Mouse (Mus musculus): ENCODE data around the gene Prlh. TPM values are rescaled to one million over a fixed set of nuclear protein-coding genes. Genes with fewer than 3 reads are reported as not detected.

Gene Prlh
- total and polyA plus RNA-seq, 2 experiments from 2014 or later = not detected

- H3K4me3 ChIP-seq (ENCODE audit: low read depth, low read length) = no peak overlapping the region
- H3K4me1 ChIP-seq (ENCODE audit: insufficient read depth) = peaks cover 4% of the 10 kb centered on the region; the same call in 1 of the 2 replicates
- H3K9me3 ChIP-seq (ENCODE audit: low read length) = no peaks in the 10 kb centered on the region
- H3K27me3 ChIP-seq (ENCODE audit: insufficient read depth, low read length) = 0 out of 2 replicates have a peak, but pooled peaks cover 7% of the 10 kb centered on the region
- no peak for DNase-seq
- peak; percentile 43; the same call in 1 of the 2 replicates for ATAC-seq
- H3K4me2 ChIP-seq (ENCODE audit: low read depth) = peak overlapping the region; percentile 44
- TF ChIP-seq CTCF (IDR thresholded peaks at IDR 0.05; ENCODE audit: low read depth) = no peak
- no peaks in the 10 kb centered on the region for H3K36me3 ChIP-seq (ENCODE audit: insufficient read depth)
- under 1% methylated on average over 23 of the region's 23 CpGs for WGBS
- H3K27ac ChIP-seq (ENCODE audit: low read depth, low read length) = no peak overlapping the region
- no peak overlapping the region for H3K9ac ChIP-seq
These were observed 24.9 kb upstream of the Prlh start for GRCm38 (mm10) chr1:90927929-90928574.

GRCm38 (mm10) chr1:90928575-90928934 is 24.4 kb upstream of the Prlh start:
- Histone ChIP-seq H3K4me2 (ENCODE audit: low read depth) (peak overlapping the region; percentile 44; the same call in 1 of the 2 replicates), H3K36me3 (ENCODE audit: insufficient read depth) (no peaks in the 10 kb centered on the region), H3K4me1 (ENCODE audit: insufficient read depth) (peaks cover 4% of the 10 kb centered on the region; the same call in 1 of the 2 replicates), H3K27ac (ENCODE audit: low read depth, low read length) (no peak overlapping the region), H3K27me3 (ENCODE audit: insufficient read depth, low read length) (0 out of 2 replicates have a peak, but pooled peaks cover 7% of the 10 kb centered on the region), H3K9me3 (ENCODE audit: low read length) (no peaks in the 10 kb centered on the region), H3K4me3 (ENCODE audit: low read depth, low read length) (no peak overlapping the region), H3K9ac (no peak overlapping the region)
- peak; percentile 92 for TF ChIP-seq CTCF (IDR thresholded peaks at IDR 0.05; ENCODE audit: low read depth)
- peak; percentile 76 for ATAC-seq
- WGBS = 5% methylated on average over 6 of the region's 6 CpGs
- DNase-seq = peak; percentile 91

- no peak overlapping the region for H3K9ac ChIP-seq
- 65% methylated on average over 5 of the region's 5 CpGs for WGBS
These were observed 19.9 kb upstream of the Prlh start for GRCm38 (mm10) chr1:90933001-90933400.

GRCm38 (mm10) chr1:90936990-90937389 is 15.9 kb upstream of the Prlh start:
- H3K9me3 ChIP-seq (ENCODE audit: low read length) = no peaks in the 10 kb centered on the region
- ATAC-seq (no peak), DNase-seq (no peak)
- H3K27ac ChIP-seq (ENCODE audit: low read depth, low read length) = no peak overlapping the region
- no peak for TF ChIP-seq CTCF (IDR thresholded peaks at IDR 0.05; ENCODE audit: low read depth)
- H3K4me1 ChIP-seq (ENCODE audit: insufficient read depth) = no peaks in the 10 kb centered on the region
- H3K4me3 ChIP-seq (ENCODE audit: low read depth, low read length) = no peak overlapping the region
- H3K4me2 ChIP-seq (ENCODE audit: low read depth) = no peak overlapping the region
- H3K27me3 ChIP-seq (ENCODE audit: insufficient read depth, low read length) = no peaks in the 10 kb centered on the region
- no peak overlapping the region for H3K9ac ChIP-seq
- H3K36me3 ChIP-seq (ENCODE audit: insufficient read depth) = no peaks in the 10 kb centered on the region
- 61% methylated on average over 9 of the region's 9 CpGs for WGBS

More at GRCm38 (mm10) chr1:90933001-90933400, 19.9 kb upstream of the Prlh start:
- Histone ChIP-seq H3K27ac (ENCODE audit: low read depth, low read length) (no peak overlapping the region), H3K27me3 (ENCODE audit: insufficient read depth, low read length) (no peaks in the 10 kb centered on the region), H3K4me3 (ENCODE audit: low read depth, low read length) (no peak overlapping the region), H3K9me3 (ENCODE audit: low read length) (no peaks in the 10 kb centered on the region), H3K4me2 (ENCODE audit: low read depth) (no peak overlapping the region), H3K36me3 (ENCODE audit: insufficient read depth) (no peaks in the 10 kb centered on the region), H3K4me1 (ENCODE audit: insufficient read depth) (peaks cover 2% of the 10 kb centered on the region; the same call in 1 of the 2 replicates)
- ATAC-seq (peak; percentile 76), DNase-seq (peak; percentile 48)
- TF ChIP-seq CTCF (IDR thresholded peaks at IDR 0.05; ENCODE audit: low read depth) = no peak

- Histone ChIP-seq H3K9me3 (ENCODE audit: low read length) (no peaks in the 10 kb centered on the region), H3K27ac (ENCODE audit: low read depth, low read length) (no peak overlapping the region), H3K36me3 (ENCODE audit: insufficient read depth) (no peaks in the 10 kb centered on the region), H3K4me3 (ENCODE audit: low read depth, low read length) (no peak overlapping the region), H3K4me2 (ENCODE audit: low read depth) (no peak overlapping the region), H3K27me3 (ENCODE audit: insufficient read depth, low read length) (no peaks in the 10 kb centered on the region), H3K4me1 (ENCODE audit: insufficient read depth) (no peaks in the 10 kb centered on the region), H3K9ac (no peak overlapping the region)
- no peak for TF ChIP-seq CTCF (IDR thresholded peaks at IDR 0.05; ENCODE audit: low read depth)
- 87% methylated on average over 4 of the region's 4 CpGs for WGBS
- ATAC-seq (no peak), DNase-seq (no peak)
These were observed 12.9 kb upstream of the Prlh start for GRCm38 (mm10) chr1:90939980-90940379.

- H3K9ac ChIP-seq = no peak overlapping the region
- no peaks in the 10 kb centered on the region for H3K9me3 ChIP-seq (ENCODE audit: low read length)
- H3K27ac ChIP-seq (ENCODE audit: low read depth, low read length) = no peak overlapping the region
- ATAC-seq (no peak), DNase-seq (no peak)
- no peak overlapping the region for H3K4me3 ChIP-seq (ENCODE audit: low read depth, low read length)
- H3K36me3 ChIP-seq (ENCODE audit: insufficient read depth) = no peaks in the 10 kb centered on the region
- no peaks in the 10 kb centered on the region for H3K4me1 ChIP-seq (ENCODE audit: insufficient read depth)
- WGBS = 62% methylated on average over 10 of the region's 10 CpGs
- H3K27me3 ChIP-seq (ENCODE audit: insufficient read depth, low read length) = no peaks in the 10 kb centered on the region
- no peak for TF ChIP-seq CTCF (IDR thresholded peaks at IDR 0.05; ENCODE audit: low read depth)
- no peak overlapping the region for H3K4me2 ChIP-seq (ENCODE audit: low read depth)
These were observed 7.7 kb upstream of the Prlh start for GRCm38 (mm10) chr1:90945171-90945570.

GRCm38 (mm10) chr1:90947252-90947651 is 5.7 kb upstream of the Prlh start:
- H3K27ac ChIP-seq (ENCODE audit: low read depth, low read length) = no peak overlapping the region
- DNase-seq = no peak
- 70% methylated on average over 2 of the region's 2 CpGs for WGBS
- no peak overlapping the region for H3K4me2 ChIP-seq (ENCODE audit: low read depth)
- H3K9ac ChIP-seq = no peak overlapping the region
- no peak for ATAC-seq
- H3K36me3 ChIP-seq (ENCODE audit: insufficient read depth) = no peaks in the 10 kb centered on the region
- no peaks in the 10 kb centered on the region for H3K9me3 ChIP-seq (ENCODE audit: low read length)
- H3K4me3 ChIP-seq (ENCODE audit: low read depth, low read length) = no peak overlapping the region
- H3K27me3 ChIP-seq (ENCODE audit: insufficient read depth, low read length) = no peaks in the 10 kb centered on the region
- H3K4me1 ChIP-seq (ENCODE audit: insufficient read depth) = no peaks in the 10 kb centered on the region
- no peak for TF ChIP-seq CTCF (IDR thresholded peaks at IDR 0.05; ENCODE audit: low read depth)
